In the genomic region with DNA sequence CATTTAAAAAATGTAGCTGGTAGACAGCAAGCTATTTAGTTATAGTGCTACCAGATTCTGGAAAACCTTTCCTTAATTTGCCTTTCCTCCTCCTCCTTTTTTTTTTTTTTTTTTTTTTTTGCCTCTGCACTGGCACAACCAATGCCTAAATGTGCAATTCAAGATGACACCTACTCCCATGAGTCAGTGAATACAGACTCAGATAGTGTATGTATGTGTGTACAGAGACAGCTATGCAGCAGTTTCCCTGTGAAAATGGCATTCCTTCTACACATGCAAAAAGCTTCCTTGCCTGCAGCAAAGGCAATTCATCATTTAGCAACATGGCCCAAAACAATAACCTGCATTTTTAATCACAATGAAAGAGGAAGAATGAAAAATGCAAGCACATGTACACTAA, we compare ENCODE assay signal across 20 mouse cellular contexts.
DNase-seq lines count a peak whose midpoint lies in the region; ATAC-seq and TF ChIP-seq lines count a peak whose summit lies in the region.
"Had no signal": no experiment of that assay in that cellular context is flagged by ENCODE, and none has a peak within 500 bp of the region (broad histone marks: within the 10 kb centered on the region; RNA-seq: fewer than 3 reads in every experiment).

No protein-coding gene starts in this region.

- H3K9me3 ChIP-seq in forebrain, postnatal 0 days (ENCODE audit: low read length) = no peaks in the 10 kb centered on the region
- H3K9me3 ChIP-seq in midbrain, embryonic 14.5 days (ENCODE audit: control insufficient read depth, low read length) = no peaks in the 10 kb centered on the region
- H3K9me3 ChIP-seq: intestine, embryonic 15.5 days; kidney, embryonic 15.5 days; limb, embryonic 10.5 days had no signal

- H3K27ac ChIP-seq in left cerebral cortex, adult 2 months = peak overlapping the region; percentile 86; the same call in 1 of the 2 replicates
- H3K27ac ChIP-seq in forebrain, postnatal 0 days (ENCODE audit: low read depth, low read length) = peak overlapping the region; percentile 74; the same call in 1 of the 2 replicates
- H3K27ac ChIP-seq in midbrain, embryonic 14.5 days (replicated peaks; ENCODE audit: low read depth, low read length) = peak overlapping the region; percentile 77
- H3K27ac ChIP-seq: intestine, embryonic 15.5 days; kidney, embryonic 15.5 days; limb, embryonic 10.5 days had no signal

- ATAC-seq in forebrain, postnatal 0 days = peak; percentile 82
- no peak for ATAC-seq in midbrain, embryonic 14.5 days (ENCODE audit: low FRiP score, low TSS enrichment)
- ATAC-seq: intestine, embryonic 15.5 days had no signal

- no peaks in the 10 kb centered on the region for H3K36me3 ChIP-seq in forebrain, postnatal 0 days (ENCODE audit: insufficient read depth)
- H3K36me3 ChIP-seq in midbrain, embryonic 14.5 days (ENCODE audit: control insufficient read depth, insufficient read depth, low read length) = no peaks in the 10 kb centered on the region
- H3K36me3 ChIP-seq: intestine, embryonic 15.5 days; kidney, embryonic 15.5 days; limb, embryonic 10.5 days had no signal

- H3K9ac ChIP-seq in forebrain, postnatal 0 days = peak overlapping the region; percentile 52; the same call in 1 of the 2 replicates
- peak overlapping the region; percentile 54; the same call in 1 of the 2 replicates for H3K9ac ChIP-seq in midbrain, embryonic 14.5 days (replicated peaks; ENCODE audit: low read length)
- H3K9ac ChIP-seq: intestine, embryonic 15.5 days; kidney, embryonic 15.5 days had no signal

- DNase-seq in left cerebral cortex, adult 2 months (ENCODE audit: extremely low spot score in 1 of 2, low spot score in 2 of 2) = no peak
- no peak for DNase-seq in left cerebral cortex, postnatal 4 days
- peak; percentile 39 for DNase-seq in forebrain, postnatal 0 days
- DNase-seq in midbrain, embryonic 14.5 days = peak; percentile 41
- peak; percentile 45 for DNase-seq in telencephalon, adult 2 months (ENCODE audit: low read depth, low spot score)
- DNase-seq in adrenal gland, adult 18-20 months (ENCODE audit: low spot score in 2 of 2) = no peak
- no peak for DNase-seq in lung, postnatal 10 days
- DNase-seq: adrenal gland, postnatal 36 days; cerebellum, postnatal 10 days; embryo, embryonic 11 days; gastrocnemius, postnatal 14 days; heart, postnatal 14 days; layer of hippocampus, postnatal 36 days; lung, adult 2 months; lung, postnatal 4 days; thymus, adult 18-20 months had no signal

- TF ChIP-seq CTCF in left cerebral cortex, adult 2 months (IDR thresholded peaks at IDR 0.05) = no peak
- TF ChIP-seq CTCF in forebrain, postnatal 0 days (IDR thresholded peaks at IDR 0.05; ENCODE audit: low read depth) = no peak

- intact Hi-C loops in left cerebral cortex, adult 2 months (cut with DNase I) = no loop called here
- intact Hi-C loops in left cerebral cortex, postnatal 4 days (cut with DNase I) = no loop called here

- peak overlapping the region; percentile 44 for H3K4me3 ChIP-seq in left cerebral cortex, adult 2 months
- H3K4me3 ChIP-seq in forebrain, postnatal 0 days (ENCODE audit: low read depth, low read length) = peak overlapping the region; percentile 40
- peak overlapping the region; percentile 34 for H3K4me3 ChIP-seq in midbrain, embryonic 14.5 days (replicated peaks; ENCODE audit: low read depth, low read length)
- H3K4me3 ChIP-seq: intestine, embryonic 15.5 days; kidney, embryonic 15.5 days; limb, embryonic 10.5 days had no signal

- no peaks in the 10 kb centered on the region for H3K27me3 ChIP-seq in forebrain, postnatal 0 days (ENCODE audit: insufficient read depth, low read length)
- H3K27me3 ChIP-seq in midbrain, embryonic 14.5 days (ENCODE audit: control insufficient read depth, insufficient read depth, low read length) = peaks cover 6% of the 10 kb centered on the region; the same call in 1 of the 2 replicates
- H3K27me3 ChIP-seq: intestine, embryonic 15.5 days had no signal

- peak overlapping the region; percentile 44; the same call in 1 of the 2 replicates for H3K4me2 ChIP-seq in forebrain, postnatal 0 days (ENCODE audit: low read depth)
- peak overlapping the region; percentile 47 for H3K4me2 ChIP-seq in midbrain, embryonic 14.5 days (ENCODE audit: low read length)
- H3K4me2 ChIP-seq: intestine, embryonic 15.5 days; kidney, embryonic 15.5 days; liver, embryonic 11.5 days had no signal

- no peaks in the 10 kb centered on the region for H3K4me1 ChIP-seq in forebrain, postnatal 0 days (ENCODE audit: insufficient read depth)
- H3K4me1 ChIP-seq in midbrain, embryonic 14.5 days (ENCODE audit: control insufficient read depth, insufficient read depth, low read length) = no peaks in the 10 kb centered on the region
- H3K4me1 ChIP-seq: intestine, embryonic 15.5 days; kidney, embryonic 15.5 days; limb, embryonic 10.5 days had no signal

Comparison
In these comparisons a context has a peak if more than half of its experiments do, and no peak if none do; other contexts are left out.
1. DNase-seq: peak in forebrain, postnatal 0 days (single experiment), midbrain, embryonic 14.5 days (single experiment) and telencephalon, adult 2 months (single experiment); none in left cerebral cortex, adult 2 months (0 of 2), left cerebral cortex, postnatal 4 days (single experiment), adrenal gland, adult 18-20 months (0 of 2) and lung, postnatal 10 days (single experiment).
2. Peak in every context shown above with its lines, with median percentiles within 50 percentile points of each other: H3K27ac ChIP-seq and H3K4me3 ChIP-seq.